8 mouse cellular contexts compared by ENCODE assay signal in genomic region chr15:102246866-102247251, GRCm38 (mm10). TPM values are rescaled to one million over a fixed set of nuclear protein-coding genes. Genes with fewer than 3 reads are reported as not detected.
A peak's percentile ranks its signal among the peaks of the same experiment; 100 is the strongest.
DNase-seq lines count a peak whose midpoint lies in the region; ATAC-seq and TF ChIP-seq lines count a peak whose summit lies in the region.

No protein-coding gene starts in this region.

- H3K36me3 ChIP-seq in embryonic facial prominence, embryonic 12.5 days: peaks cover 19% of the 10 kb centered on the region
- peaks cover 35% of the 10 kb centered on the region for H3K36me3 ChIP-seq in limb, embryonic 14.5 days (ENCODE audit: control insufficient read depth, insufficient read depth, low read length)
- no peaks in the 10 kb centered on the region for H3K36me3 ChIP-seq in midbrain, embryonic 16.5 days (ENCODE audit: control insufficient read depth, insufficient read depth, low read length)

- peak; percentile 23 for ATAC-seq in embryonic facial prominence, embryonic 12.5 days (ENCODE audit: insufficient number of reproducible peaks, insufficient read depth, low FRiP score, low TSS enrichment)
- peak; percentile 76 for ATAC-seq in limb, embryonic 14.5 days (ENCODE audit: low FRiP score, low read depth)
- ATAC-seq in midbrain, embryonic 16.5 days: peak; percentile 87

- WGBS in embryonic facial prominence, embryonic 12.5 days: under 1% methylated on average over 35 of the region's 35 CpGs
- under 1% methylated on average over 31 of the region's 35 CpGs for WGBS in limb, embryonic 14.5 days
- WGBS in midbrain, embryonic 16.5 days: under 1% methylated on average over 23 of the region's 35 CpGs

- H3K27me3 ChIP-seq in embryonic facial prominence, embryonic 12.5 days: no peaks in the 10 kb centered on the region
- H3K27me3 ChIP-seq in limb, embryonic 14.5 days (ENCODE audit: control insufficient read depth, insufficient read depth, low read length): no peaks in the 10 kb centered on the region
- H3K27me3 ChIP-seq in midbrain, embryonic 16.5 days (ENCODE audit: control insufficient read depth, insufficient read depth, low read depth, low read length): peaks cover 57% of the 10 kb centered on the region

- peak overlapping the region; percentile 64 for H3K9ac ChIP-seq in embryonic facial prominence, embryonic 12.5 days
- peak overlapping the region; percentile 75 for H3K9ac ChIP-seq in limb, embryonic 14.5 days (ENCODE audit: low read depth, low read length, severe bottlenecking)
- H3K9ac ChIP-seq in midbrain, embryonic 16.5 days (ENCODE audit: low read depth, low read length): peak overlapping the region; percentile 72

- DNase-seq in 416B (ENCODE audit: low read depth): peak; percentile 96
- DNase-seq in adrenal gland, postnatal 14 days: peak; percentile 97
- peak; percentile 95 for DNase-seq in heart, adult 8-10 months (ENCODE audit: low spot score)
- DNase-seq in kidney, adult 8-10 months: peak; percentile 97 to 98
- peak; percentile 97 for DNase-seq in limb, embryonic 14.5 days (ENCODE audit: low spot score)
- peak; percentile 43 to 74 for DNase-seq in spleen, postnatal 10 days (ENCODE audit: low spot score in 2 of 2)

- H3K4me1 ChIP-seq in embryonic facial prominence, embryonic 12.5 days: peaks cover 67% of the 10 kb centered on the region
- H3K4me1 ChIP-seq in limb, embryonic 14.5 days (ENCODE audit: control insufficient read depth, insufficient read depth, low read length): peaks cover 72% of the 10 kb centered on the region
- H3K4me1 ChIP-seq in midbrain, embryonic 16.5 days (ENCODE audit: control insufficient read depth, insufficient read depth, low read length): peaks cover 18% of the 10 kb centered on the region

- H3K27ac ChIP-seq in embryonic facial prominence, embryonic 12.5 days: peak overlapping the region; percentile 99
- H3K27ac ChIP-seq in limb, embryonic 14.5 days (replicated peaks; ENCODE audit: low read depth, low read length): peak overlapping the region; percentile 95
- peak overlapping the region; percentile 76 for H3K27ac ChIP-seq in midbrain, embryonic 16.5 days (ENCODE audit: low read length)

- H3K9me3 ChIP-seq in embryonic facial prominence, embryonic 12.5 days: no peaks in the 10 kb centered on the region
- no peaks in the 10 kb centered on the region for H3K9me3 ChIP-seq in limb, embryonic 14.5 days (ENCODE audit: control insufficient read depth, low read length)
- no peaks in the 10 kb centered on the region for H3K9me3 ChIP-seq in midbrain, embryonic 16.5 days (replicated peaks; ENCODE audit: control insufficient read depth, low read length, poor library complexity, severe bottlenecking)

- peak overlapping the region; percentile 93 for H3K4me2 ChIP-seq in embryonic facial prominence, embryonic 12.5 days (replicated peaks)
- peak overlapping the region; percentile 94 for H3K4me2 ChIP-seq in limb, embryonic 14.5 days (replicated peaks; ENCODE audit: low read depth, low read length, severe bottlenecking)
- peak overlapping the region; percentile 90 for H3K4me2 ChIP-seq in midbrain, embryonic 16.5 days (ENCODE audit: low read length)

- H3K4me3 ChIP-seq in embryonic facial prominence, embryonic 12.5 days: peak overlapping the region; percentile 60
- peak overlapping the region; percentile 60 for H3K4me3 ChIP-seq in limb, embryonic 14.5 days (replicated peaks; ENCODE audit: low read length)
- peak overlapping the region; percentile 63 for H3K4me3 ChIP-seq in midbrain, embryonic 16.5 days (ENCODE audit: low read depth, low read length)

- no peak for TF ChIP-seq POLR2A in limb, embryonic 14.5 days (IDR thresholded peaks at IDR 0.05; ENCODE audit: borderline replicate concordance, extremely low read depth, insufficient read depth, insufficient read length)

RNA-seq across cellular contexts. Expression of gene Rarg, which starts 10.5 kb away (rescaled TPM):
- total RNA-seq in adrenal gland, postnatal 14 days (2021): 25.5 and 27.8 TPM in 2 replicates
- 121 and 123 TPM in 2 replicates for polyA plus RNA-seq in embryonic facial prominence, embryonic 12.5 days (2016; fragmentation: Nextera tagmentation; extraction: Ambion mirVana)
- 10 to 100 TPM; 15.3 to 20.6 (median 17.3) TPM for total RNA-seq in heart, adult 8-10 months (2022)
- polyA plus RNA-seq in limb, embryonic 14.5 days (2012; rRNA removed): 135 and 175 TPM in 2 replicates
- 115 and 140 TPM in 2 replicates for polyA plus RNA-seq in limb, embryonic 14.5 days (2014; fragmentation: Nextera tagmentation; extraction: Ambion mirVana)
- 4.1 and 6.0 TPM in 2 replicates for polyA plus RNA-seq in midbrain, embryonic 16.5 days (2015; fragmentation: Nextera tagmentation; extraction: Ambion mirVana)

RNA-seq across cellular contexts. Expression of gene Itgb7, which starts 15.1 kb away (rescaled TPM):
- 3.0 and 18.4 TPM in 2 replicates for total RNA-seq in adrenal gland, postnatal 14 days (2021)
- polyA plus RNA-seq in embryonic facial prominence, embryonic 12.5 days (2016; fragmentation: Nextera tagmentation; extraction: Ambion mirVana): 1.9 and 2.6 TPM in 2 replicates
- 1 to 10 TPM in 2 of 4 experiments, under 1 TPM in 2; 0.82 to 3.2 (median 1.5) TPM for total RNA-seq in heart, adult 8-10 months (2022)
- 2.7 and 3.0 TPM in 2 replicates for polyA plus RNA-seq in limb, embryonic 14.5 days (2012; rRNA removed)
- polyA plus RNA-seq in limb, embryonic 14.5 days (2014; fragmentation: Nextera tagmentation; extraction: Ambion mirVana): 4.2 and 6.5 TPM in 2 replicates
- polyA plus RNA-seq in midbrain, embryonic 16.5 days (2015; fragmentation: Nextera tagmentation; extraction: Ambion mirVana): 0.43 and 0.80 TPM in 2 replicates

RNA-seq across cellular contexts. Expression of gene Gm9918, which starts 23.5 kb away (rescaled TPM):
- not detected in 2 replicates for total RNA-seq in adrenal gland, postnatal 14 days (2021)
- polyA plus RNA-seq in embryonic facial prominence, embryonic 12.5 days (2016; fragmentation: Nextera tagmentation; extraction: Ambion mirVana): 0.99 and 1.1 TPM in 2 replicates
- total RNA-seq in heart, adult 8-10 months (2022): not detected
- polyA plus RNA-seq in limb, embryonic 14.5 days (2012; rRNA removed): 3.1 and 3.8 TPM in 2 replicates
- 0.93 and 1.0 TPM in 2 replicates for polyA plus RNA-seq in limb, embryonic 14.5 days (2014; fragmentation: Nextera tagmentation; extraction: Ambion mirVana)
- not detected in 2 replicates for polyA plus RNA-seq in midbrain, embryonic 16.5 days (2015; fragmentation: Nextera tagmentation; extraction: Ambion mirVana)

RNA-seq across cellular contexts. Expression of gene Mfsd5, which starts 32.4 kb away (rescaled TPM):
- total RNA-seq in adrenal gland, postnatal 14 days (2021): 29.9 and 34.3 TPM in 2 replicates
- 57.9 and 60.1 TPM in 2 replicates for polyA plus RNA-seq in embryonic facial prominence, embryonic 12.5 days (2016; fragmentation: Nextera tagmentation; extraction: Ambion mirVana)
- 10 to 100 TPM; 17.4 to 20.8 (median 18.7) TPM for total RNA-seq in heart, adult 8-10 months (2022)
- 55.6 and 76.8 TPM in 2 replicates for polyA plus RNA-seq in limb, embryonic 14.5 days (2012; rRNA removed)
- polyA plus RNA-seq in limb, embryonic 14.5 days (2014; fragmentation: Nextera tagmentation; extraction: Ambion mirVana): 77.7 and 82.1 TPM in 2 replicates
- polyA plus RNA-seq in midbrain, embryonic 16.5 days (2015; fragmentation: Nextera tagmentation; extraction: Ambion mirVana): 58.7 and 59.8 TPM in 2 replicates

RNA-seq across cellular contexts. Expression of gene Csad, which starts 42.3 kb away (rescaled TPM):
- total RNA-seq in adrenal gland, postnatal 14 days (2021): 115 and 120 TPM in 2 replicates
- 82.8 and 91.1 TPM in 2 replicates for polyA plus RNA-seq in embryonic facial prominence, embryonic 12.5 days (2016; fragmentation: Nextera tagmentation; extraction: Ambion mirVana)
- 10 to 100 TPM; 14.2 to 18.9 (median 16.2) TPM for total RNA-seq in heart, adult 8-10 months (2022)
- polyA plus RNA-seq in limb, embryonic 14.5 days (2012; rRNA removed): 112 and 130 TPM in 2 replicates
- polyA plus RNA-seq in limb, embryonic 14.5 days (2014; fragmentation: Nextera tagmentation; extraction: Ambion mirVana): 66.1 and 75.3 TPM in 2 replicates
- 33.1 and 33.2 TPM in 2 replicates for polyA plus RNA-seq in midbrain, embryonic 16.5 days (2015; fragmentation: Nextera tagmentation; extraction: Ambion mirVana)

Comparison
In these comparisons a context has a peak if more than half of its experiments do, and no peak if none do; other contexts are left out.
1. Peak in every context shown above with its lines: DNase-seq, ATAC-seq, H3K4me3 ChIP-seq and H3K27ac ChIP-seq.
2. ATAC-seq: peak in every context shown above with its lines; median percentile 87 in midbrain, embryonic 16.5 days; 76 in limb, embryonic 14.5 days; 23 in embryonic facial prominence, embryonic 12.5 days.
3. RNA of gene Rarg, which starts 10.5 kb away (polyA plus RNA-seq): 115 to 175 TPM in limb, embryonic 14.5 days and 121 to 123 TPM in embryonic facial prominence, embryonic 12.5 days; 4.1 to 6.0 TPM in midbrain, embryonic 16.5 days; every median in the first group is over 10 times any median in the second.